Mouse (Mus musculus) E14TG2a.4 (cell line): Measurements from ENCODE around the gene Sipa1l1.

Source experiments
- H3K27me3 ChIP-seq: 2 replicates; pipeline ENCODE4 v1.6.1; 2014; ENCODE audit warnings: low read length, control low read depth; ENCODE audit not compliant: insufficient read depth
- H3K36me3 ChIP-seq: 2 replicates; pipeline ENCODE4 v1.6.1; 2014; ENCODE audit warnings: low read length, control low read depth; ENCODE audit not compliant: insufficient read depth
- H3K4me1 ChIP-seq: replicated peaks from 2 replicates; pipeline ENCODE4 v1.6.1; 2014; ENCODE audit warnings: low read depth, low read length, control low read depth
- H3K4me3 ChIP-seq: replicated peaks from 2 replicates; pipeline ENCODE4 v1.5.1; 2014; ENCODE audit warnings: mild to moderate bottlenecking, low read length
- H3K9me3 ChIP-seq: 2 replicates; pipeline ENCODE4 v1.6.1; 2014; ENCODE audit warnings: low read length, control low read depth
- CTCF ChIP-seq: conservative IDR thresholded peaks from 2 replicates; pipeline ENCODE4 v1.5.1; 2014; ENCODE audit warnings: low read length
- NANOG ChIP-seq: IDR thresholded peaks from 2 replicates; pipeline ENCODE4 v1.6.1; 2014; ENCODE audit warnings: borderline replicate concordance, low read length, mixed read lengths
- POU5F1 ChIP-seq: IDR thresholded peaks from 2 replicates; pipeline ENCODE4 v1.6.1; 2014; ENCODE audit warnings: low read length, borderline replicate concordance

Sipa1l1 gene

DNA sequence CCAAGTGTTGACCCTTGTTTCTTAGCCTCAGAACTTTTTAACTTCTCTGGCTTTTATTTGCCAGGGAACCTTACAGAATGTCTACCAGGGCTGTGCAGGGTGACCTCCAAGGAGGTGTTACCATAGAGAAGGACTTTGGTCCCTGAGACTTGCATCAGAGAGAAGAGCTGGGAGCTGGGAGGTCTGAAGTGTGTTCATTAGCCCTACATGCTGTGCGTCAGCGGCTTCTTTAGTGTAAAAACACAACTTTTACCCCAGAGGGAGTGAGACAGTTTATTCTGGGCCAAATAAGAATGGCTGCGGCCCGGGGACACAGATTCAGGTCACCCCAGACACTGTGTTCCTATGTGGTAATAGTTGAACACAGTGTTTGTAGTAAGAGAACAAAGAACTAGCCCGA is 86.9 kb downstream of the Sipa1l1 start:
- H3K36me3 ChIP-seq = no peaks in the 10 kb centered on the region
- peaks cover 44% of the 10 kb centered on the region for H3K4me1 ChIP-seq
- TF ChIP-seq POU5F1 = no peak
- no peak for TF ChIP-seq NANOG
- no peak for TF ChIP-seq CTCF
- no peaks in the 10 kb centered on the region for H3K9me3 ChIP-seq
- H3K27me3 ChIP-seq = no peaks in the 10 kb centered on the region
- no peak overlapping the region for H3K4me3 ChIP-seq

GRCm38 (mm10) chr12:82256921-82257500 is 87.9 kb downstream of the Sipa1l1 start:
- no peaks in the 10 kb centered on the region for H3K9me3 ChIP-seq
- TF ChIP-seq POU5F1 = no peak
- no peaks in the 10 kb centered on the region for H3K36me3 ChIP-seq
- no peak overlapping the region for H3K4me3 ChIP-seq
- peaks cover 44% of the 10 kb centered on the region for H3K4me1 ChIP-seq
- no peaks in the 10 kb centered on the region for H3K27me3 ChIP-seq

DNA sequence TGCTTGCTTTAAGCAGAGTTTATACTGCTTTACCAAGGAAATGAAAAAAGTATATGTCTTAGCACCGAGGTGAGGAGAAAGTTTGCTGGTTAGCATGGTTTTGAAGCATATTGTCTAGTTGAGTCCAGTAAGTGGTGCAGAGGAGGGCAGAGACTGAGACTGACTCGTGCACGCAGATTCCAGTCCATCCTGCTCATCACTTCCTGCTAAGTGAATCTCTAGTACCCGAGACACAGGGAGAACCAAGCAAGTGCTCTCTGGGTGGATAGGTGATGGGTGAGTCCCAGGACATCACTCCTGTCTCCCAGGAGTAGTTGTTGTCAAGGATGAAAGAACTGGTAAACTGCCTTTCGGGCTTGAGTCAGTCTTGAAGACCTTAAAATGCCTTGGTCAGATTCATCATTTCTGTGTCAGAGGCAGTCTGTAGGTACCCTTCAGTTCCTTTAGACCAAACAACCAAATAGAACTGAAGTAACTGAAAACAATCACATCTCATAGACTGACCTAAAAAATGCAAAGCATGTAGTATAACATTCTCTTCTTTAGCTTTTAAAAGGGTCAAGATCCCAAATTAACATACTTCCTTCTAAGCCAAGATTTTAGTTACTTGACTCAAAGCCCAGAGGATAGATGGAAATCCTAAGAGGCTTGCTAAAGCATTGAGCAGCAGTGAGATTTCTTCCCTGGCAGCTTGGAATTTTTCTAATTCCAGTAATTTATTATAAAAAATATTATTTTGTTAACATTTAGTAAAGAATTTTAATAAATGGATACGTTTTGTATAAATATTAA is 89.1 kb downstream of the Sipa1l1 start:
- no peaks in the 10 kb centered on the region for H3K9me3 ChIP-seq
- H3K4me1 ChIP-seq = peaks cover 45% of the 10 kb centered on the region
- no peaks in the 10 kb centered on the region for H3K36me3 ChIP-seq
- no peak overlapping the region for H3K4me3 ChIP-seq
- no peaks in the 10 kb centered on the region for H3K27me3 ChIP-seq
- TF ChIP-seq CTCF = no peak
- TF ChIP-seq POU5F1 = no peak
- TF ChIP-seq NANOG = no peak

GRCm38 (mm10) chr12:82263443-82263842 is 94.3 kb downstream of the Sipa1l1 start:
- Histone ChIP-seq H3K4me3 (no peak overlapping the region), H3K9me3 (no peaks in the 10 kb centered on the region), H3K4me1 (peaks cover 26% of the 10 kb centered on the region), H3K36me3 (peaks cover 9% of the 10 kb centered on the region; the same call in 1 of the 2 replicates), H3K27me3 (no peaks in the 10 kb centered on the region)
- TF ChIP-seq POU5F1 (no peak), NANOG (no peak), CTCF (no peak)

GRCm38 (mm10) chr12:82264083-82264851 is 95.1 kb downstream of the Sipa1l1 start:
- Histone ChIP-seq H3K4me3 (no peak overlapping the region), H3K4me1 (peaks cover 26% of the 10 kb centered on the region), H3K27me3 (no peaks in the 10 kb centered on the region), H3K36me3 (peaks cover 9% of the 10 kb centered on the region; the same call in 1 of the 2 replicates), H3K9me3 (no peaks in the 10 kb centered on the region)
- TF ChIP-seq CTCF (no peak), POU5F1 (no peak), NANOG (no peak)

GRCm38 (mm10) chr12:82265335-82266274 is 96.5 kb downstream of the Sipa1l1 start:
- TF ChIP-seq NANOG = no peak
- TF ChIP-seq CTCF = no peak
- TF ChIP-seq POU5F1 = no peak
- Histone ChIP-seq H3K4me1 (peaks cover 26% of the 10 kb centered on the region), H3K4me3 (no peak overlapping the region), H3K36me3 (peaks cover 9% of the 10 kb centered on the region; the same call in 1 of the 2 replicates), H3K27me3 (no peaks in the 10 kb centered on the region), H3K9me3 (no peaks in the 10 kb centered on the region)

DNA sequence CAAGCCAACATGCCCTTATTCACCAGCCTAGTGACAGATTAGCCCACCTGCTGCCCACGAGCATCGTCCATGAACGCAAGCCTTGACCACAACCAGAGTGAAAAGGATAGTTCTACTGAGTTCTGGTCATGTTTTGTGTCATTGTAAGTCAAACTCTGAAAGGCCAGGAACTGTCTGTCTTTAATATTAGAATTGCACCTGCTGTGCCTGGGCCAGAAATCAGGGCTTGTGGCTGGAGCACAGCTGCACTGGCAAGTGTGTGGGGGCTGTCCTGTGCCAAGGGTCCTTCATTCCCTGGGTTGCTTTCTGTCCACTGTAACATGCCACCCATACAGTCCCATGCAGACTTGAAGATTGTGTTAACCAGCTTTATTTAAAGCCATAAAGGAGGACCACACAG is 102.3 kb downstream of the Sipa1l1 start:
- no peak overlapping the region for H3K4me3 ChIP-seq
- H3K36me3 ChIP-seq = no peaks in the 10 kb centered on the region
- no peaks in the 10 kb centered on the region for H3K27me3 ChIP-seq
- H3K4me1 ChIP-seq = peaks cover 22% of the 10 kb centered on the region
- H3K9me3 ChIP-seq = no peaks in the 10 kb centered on the region
- TF ChIP-seq CTCF = no peak
- no peak for TF ChIP-seq NANOG
- TF ChIP-seq POU5F1 = no peak
